ENCODE assay signal across 17 mouse cellular contexts in genomic region chrX:20872928-20873500, GRCm38 (mm10). TPM values are rescaled to one million over a fixed set of nuclear protein-coding genes. Genes with fewer than 3 reads are reported as not detected.
DNase-seq lines count a peak whose midpoint lies in the region; ATAC-seq and TF ChIP-seq lines count a peak whose summit lies in the region.
"Had no signal": no experiment of that assay in that cellular context is flagged by ENCODE, and none has a peak within 500 bp of the region (broad histone marks: within the 10 kb centered on the region; RNA-seq: fewer than 3 reads in every experiment).

No protein-coding gene starts in this region.

- H3K27me3 ChIP-seq in kidney, embryonic 14.5 days (ENCODE audit: control insufficient read depth, insufficient read depth, low read length): no peaks in the 10 kb centered on the region
- H3K27me3 ChIP-seq in myocyte (ENCODE audit: control insufficient read depth, insufficient read depth, insufficient read length): no peaks in the 10 kb centered on the region
- H3K27me3 ChIP-seq in hindbrain, embryonic 16.5 days (replicated peaks; ENCODE audit: control insufficient read depth, insufficient read depth, low read length): no peaks in the 10 kb centered on the region
- H3K27me3 ChIP-seq: heart, embryonic 15.5 days; hindbrain, embryonic 12.5 days; intestine, embryonic 15.5 days; neural tube, embryonic 13.5 days had no signal

- ATAC-seq in kidney, embryonic 14.5 days (ENCODE audit: low FRiP score, low TSS enrichment): peak; percentile 32; the same call in 1 of the 2 replicates
- ATAC-seq in hindbrain, embryonic 16.5 days: no peak
- ATAC-seq: intestine, embryonic 15.5 days had no signal

- H3K79me2 ChIP-seq in myocyte (ENCODE audit: control insufficient read depth, insufficient read depth): peaks cover 25% of the 10 kb centered on the region

- H3K4me2 ChIP-seq in kidney, embryonic 14.5 days (replicated peaks; ENCODE audit: low read depth, low read length): no peak overlapping the region
- H3K4me2 ChIP-seq in myocyte (ENCODE audit: low read depth): peak overlapping the region; percentile 76
- H3K4me2 ChIP-seq in hindbrain, embryonic 16.5 days (ENCODE audit: low read length): no peak overlapping the region
- H3K4me2 ChIP-seq: heart, embryonic 15.5 days; hindbrain, embryonic 12.5 days; intestine, embryonic 15.5 days; neural tube, embryonic 13.5 days had no signal

- H3K27ac ChIP-seq in kidney, embryonic 14.5 days (ENCODE audit: low read depth, low read length): no peak overlapping the region
- no peak overlapping the region for H3K27ac ChIP-seq in hindbrain, embryonic 16.5 days (ENCODE audit: low read depth, low read length)
- H3K27ac ChIP-seq: heart, embryonic 15.5 days; hindbrain, embryonic 12.5 days; intestine, embryonic 15.5 days; macrophage; neural tube, embryonic 13.5 days had no signal

- H3K9ac ChIP-seq in kidney, embryonic 14.5 days (ENCODE audit: low read depth, low read length): no peak overlapping the region
- H3K9ac ChIP-seq in hindbrain, embryonic 16.5 days (ENCODE audit: low read depth, low read length): no peak overlapping the region
- H3K9ac ChIP-seq: heart, embryonic 15.5 days; hindbrain, embryonic 12.5 days; intestine, embryonic 15.5 days; neural tube, embryonic 13.5 days had no signal

- 33% methylated on average over 11 of the region's 11 CpGs for WGBS in kidney, embryonic 14.5 days
- WGBS in hindbrain, embryonic 16.5 days: 23% methylated on average over 11 of the region's 11 CpGs

- H3K4me1 ChIP-seq in kidney, embryonic 14.5 days (ENCODE audit: control insufficient read depth, insufficient read depth, low read length): no peaks in the 10 kb centered on the region
- no peaks in the 10 kb centered on the region for H3K4me1 ChIP-seq in hindbrain, embryonic 16.5 days (ENCODE audit: control insufficient read depth, insufficient read depth, low read depth, low read length)
- H3K4me1 ChIP-seq: heart, embryonic 15.5 days; hindbrain, embryonic 12.5 days; intestine, embryonic 15.5 days; neural tube, embryonic 13.5 days had no signal

- no peaks in the 10 kb centered on the region for H3K9me3 ChIP-seq in kidney, embryonic 14.5 days (ENCODE audit: control insufficient read depth, low read length)
- no peaks in the 10 kb centered on the region for H3K9me3 ChIP-seq in hindbrain, embryonic 16.5 days (ENCODE audit: control insufficient read depth, low read length)
- H3K9me3 ChIP-seq: heart, embryonic 15.5 days; hindbrain, embryonic 12.5 days; intestine, embryonic 15.5 days; neural tube, embryonic 13.5 days had no signal

- no peak overlapping the region for H3ac ChIP-seq in myocyte (ENCODE audit: control insufficient read depth, insufficient read length)

- H3K4me3 ChIP-seq in kidney, embryonic 14.5 days (ENCODE audit: low read length): no peak overlapping the region
- H3K4me3 ChIP-seq in myocyte: peak overlapping the region; percentile 66
- H3K4me3 ChIP-seq in hindbrain, embryonic 16.5 days (ENCODE audit: low read length): no peak overlapping the region
- H3K4me3 ChIP-seq: heart, embryonic 15.5 days; hindbrain, embryonic 12.5 days; intestine, embryonic 15.5 days; neural tube, embryonic 13.5 days had no signal

- no peaks in the 10 kb centered on the region for H3K36me3 ChIP-seq in kidney, embryonic 14.5 days (ENCODE audit: control insufficient read depth, insufficient read depth, low read length)
- H3K36me3 ChIP-seq in myocyte (ENCODE audit: control insufficient read depth, insufficient read depth): peaks cover 5% of the 10 kb centered on the region
- no peaks in the 10 kb centered on the region for H3K36me3 ChIP-seq in hindbrain, embryonic 16.5 days (ENCODE audit: control insufficient read depth, insufficient read depth, low read length)
- H3K36me3 ChIP-seq: heart, embryonic 15.5 days; hindbrain, embryonic 12.5 days; intestine, embryonic 15.5 days; neural tube, embryonic 13.5 days had no signal

- DNase-seq in kidney, adult 18-20 months: no peak
- DNase-seq in right cerebral cortex, adult 18-20 months: peak; percentile 33
- DNase-seq in right cerebral cortex, postnatal 25 days: no peak
- peak; percentile 14 for DNase-seq in embryo, embryonic 9.5 days (ENCODE audit: extremely low spot score)
- DNase-seq in cerebellum, adult 11 months: no peak
- DNase-seq: cerebellum, adult 18-20 months; liver; lung, adult 18-20 months had no signal

- peak; percentile 30 for TF ChIP-seq POLR2A in myocyte (IDR thresholded peaks at IDR 0.05; ENCODE audit: insufficient read length, low read depth)

TF ChIP-seq in myocyte, 11 proteins besides CTCF, POLR2A, EP300 and RAD21:
- peak; percentile 33 for TF ChIP-seq POLR2AphosphoS2 (IDR thresholded peaks at IDR 0.05; ENCODE audit: insufficient read length, low read depth)
- no peak for TF ChIP-seq TCF3 (IDR thresholded peaks at IDR 0.05; ENCODE audit: insufficient read length, low read depth)
- TF ChIP-seq USF1 (IDR thresholded peaks at IDR 0.05; ENCODE audit: low read depth): no peak

RNA-seq across cellular contexts. Expression of gene Timp1, which starts 3.0 kb away (rescaled TPM):
- 23.1 and 28.7 TPM in 2 replicates for polyA plus RNA-seq in kidney, embryonic 14.5 days (2014; fragmentation: Nextera tagmentation; extraction: Ambion mirVana)
- 387 TPM for polyA plus RNA-seq in myocyte (2012; fragmentation: generic; extraction: Trizol)
- polyA plus RNA-seq in hindbrain, embryonic 16.5 days (2015; fragmentation: Nextera tagmentation; extraction: Ambion mirVana): 3.1 and 6.0 TPM in 2 replicates

RNA-seq across cellular contexts. Expression of gene Syn1, which starts 47.8 kb away (rescaled TPM):
- 0.10 and 0.12 TPM in 2 replicates for polyA plus RNA-seq in kidney, embryonic 14.5 days (2014; fragmentation: Nextera tagmentation; extraction: Ambion mirVana)
- polyA plus RNA-seq in myocyte (2012; fragmentation: generic; extraction: Trizol): 8.1 TPM
- polyA plus RNA-seq in hindbrain, embryonic 16.5 days (2015; fragmentation: Nextera tagmentation; extraction: Ambion mirVana): 76.9 and 100 TPM in 2 replicates
- polyA plus RNA-seq: thymus, postnatal 0 days had no signal

RNA-seq across cellular contexts. Expression of gene Cfp, which starts 58.3 kb away (rescaled TPM):
- 4.6 and 6.3 TPM in 2 replicates for polyA plus RNA-seq in kidney, embryonic 14.5 days (2014; fragmentation: Nextera tagmentation; extraction: Ambion mirVana)
- polyA plus RNA-seq in myocyte (2012; fragmentation: generic; extraction: Trizol): 1.7 TPM
- polyA plus RNA-seq in hindbrain, embryonic 16.5 days (2015; fragmentation: Nextera tagmentation; extraction: Ambion mirVana): 4.0 and 5.6 TPM in 2 replicates

Comparison
In these comparisons a context has a peak if more than half of its experiments do, and no peak if none do; other contexts are left out.
1. DNase-seq: peak in right cerebral cortex, adult 18-20 months (single experiment) and embryo, embryonic 9.5 days (single experiment); none in kidney, adult 18-20 months (single experiment), right cerebral cortex, postnatal 25 days (single experiment) and cerebellum, adult 11 months (single experiment).
2. RNA of gene Timp1, which starts 3.0 kb away (polyA plus RNA-seq): 387 TPM in myocyte (single experiment); 23.1 to 28.7 TPM in kidney, embryonic 14.5 days and 3.1 to 6.0 TPM in hindbrain, embryonic 16.5 days; every median in the first group is over 10 times any median in the second.